Mouse (Mus musculus): ENCODE measurements at regions not wholly inside any gene's neighbourhood (a gene's known extent, or its start where the extent isn't known, plus 50 kb on each side); places are given as distances from the start of the nearest gene placed in this dataset.

GRCm38 (mm10) chr1:122607309-122607708 is 1039.5 kb upstream of the Ddx18 start:
- ATAC-seq (ENCODE audit: insufficient read depth, low FRiP score) = no peak
- no peak overlapping the region for H3K4me2 ChIP-seq (ENCODE audit: low read depth, low read length)
- no peaks in the 10 kb centered on the region for H3K4me1 ChIP-seq (ENCODE audit: control insufficient read depth, insufficient read depth, low read length)
- no peak overlapping the region for H3K4me3 ChIP-seq (replicated peaks; ENCODE audit: low read length)
- no peak overlapping the region for H3K9ac ChIP-seq (ENCODE audit: low read length)
- WGBS = 59% methylated on average over 3 of the region's 3 CpGs
- no peak overlapping the region for H3K27ac ChIP-seq (ENCODE audit: low read length)
- no peaks in the 10 kb centered on the region for H3K36me3 ChIP-seq (ENCODE audit: control insufficient read depth, insufficient read depth, low read length)
- H3K9me3 ChIP-seq (replicated peaks; ENCODE audit: control insufficient read depth, low read length) = no peaks in the 10 kb centered on the region
- H3K27me3 ChIP-seq (ENCODE audit: control insufficient read depth, insufficient read depth, low read length) = no peaks in the 10 kb centered on the region

- no peaks in the 10 kb centered on the region for H3K27me3 ChIP-seq (ENCODE audit: control insufficient read depth, insufficient read depth, low read length)
- H3K9me3 ChIP-seq (replicated peaks; ENCODE audit: control insufficient read depth, low read length) = no peaks in the 10 kb centered on the region
- H3K4me1 ChIP-seq (ENCODE audit: control insufficient read depth, insufficient read depth, low read length) = no peaks in the 10 kb centered on the region
- H3K9ac ChIP-seq (ENCODE audit: low read length) = no peak overlapping the region
- 55% methylated on average over 4 of the region's 4 CpGs for WGBS
- no peak overlapping the region for H3K4me2 ChIP-seq (ENCODE audit: low read depth, low read length)
- ATAC-seq (ENCODE audit: insufficient read depth, low FRiP score) = no peak
- no peak overlapping the region for H3K27ac ChIP-seq (ENCODE audit: low read length)
- no peaks in the 10 kb centered on the region for H3K36me3 ChIP-seq (ENCODE audit: control insufficient read depth, insufficient read depth, low read length)
- no peak overlapping the region for H3K4me3 ChIP-seq (replicated peaks; ENCODE audit: low read length)
Measured at GRCm38 (mm10) chr1:122575954-122576353, 1008.2 kb upstream of the Ddx18 start.

GRCm38 (mm10) chr1:122551596-122551995 is 983.8 kb upstream of the Ddx18 start:
- no peaks in the 10 kb centered on the region for H3K4me1 ChIP-seq (ENCODE audit: control insufficient read depth, insufficient read depth, low read length)
- no peaks in the 10 kb centered on the region for H3K36me3 ChIP-seq (ENCODE audit: control insufficient read depth, insufficient read depth, low read length)
- H3K9me3 ChIP-seq (replicated peaks; ENCODE audit: control insufficient read depth, low read length) = 0 out of 2 replicates have a peak, but pooled peaks cover 2% of the 10 kb centered on the region
- no peaks in the 10 kb centered on the region for H3K27me3 ChIP-seq (ENCODE audit: control insufficient read depth, insufficient read depth, low read length)
- H3K9ac ChIP-seq (ENCODE audit: low read length) = no peak overlapping the region
- WGBS = 97% methylated on average over 1 of the region's 1 CpGs
- H3K4me2 ChIP-seq (ENCODE audit: low read depth, low read length) = no peak overlapping the region
- no peak overlapping the region for H3K27ac ChIP-seq (ENCODE audit: low read length)
- ATAC-seq (ENCODE audit: insufficient read depth, low FRiP score) = no peak
- no peak overlapping the region for H3K4me3 ChIP-seq (replicated peaks; ENCODE audit: low read length)

GRCm38 (mm10) chr1:122509580-122509979 is 941.8 kb upstream of the Ddx18 start:
- no peaks in the 10 kb centered on the region for H3K27me3 ChIP-seq (ENCODE audit: control insufficient read depth, insufficient read depth, low read length)
- no peak overlapping the region for H3K4me3 ChIP-seq (replicated peaks; ENCODE audit: low read length)
- 46% methylated on average over 2 of the region's 2 CpGs for WGBS
- H3K4me2 ChIP-seq (ENCODE audit: low read depth, low read length) = no peak overlapping the region
- no peaks in the 10 kb centered on the region for H3K36me3 ChIP-seq (ENCODE audit: control insufficient read depth, insufficient read depth, low read length)
- no peak for ATAC-seq (ENCODE audit: insufficient read depth, low FRiP score)
- H3K9ac ChIP-seq (ENCODE audit: low read length) = no peak overlapping the region
- H3K9me3 ChIP-seq (replicated peaks; ENCODE audit: control insufficient read depth, low read length) = no peaks in the 10 kb centered on the region
- no peaks in the 10 kb centered on the region for H3K4me1 ChIP-seq (ENCODE audit: control insufficient read depth, insufficient read depth, low read length)
- H3K27ac ChIP-seq (ENCODE audit: low read length) = no peak overlapping the region

GRCm38 (mm10) chr1:122501707-122502106 is 933.9 kb upstream of the Ddx18 start:
- Histone ChIP-seq H3K9ac (ENCODE audit: low read length) (no peak overlapping the region), H3K9me3 (replicated peaks; ENCODE audit: control insufficient read depth, low read length) (no peaks in the 10 kb centered on the region), H3K27me3 (ENCODE audit: control insufficient read depth, insufficient read depth, low read length) (no peaks in the 10 kb centered on the region), H3K36me3 (ENCODE audit: control insufficient read depth, insufficient read depth, low read length) (no peaks in the 10 kb centered on the region), H3K27ac (ENCODE audit: low read length) (no peak overlapping the region), H3K4me2 (ENCODE audit: low read depth, low read length) (no peak overlapping the region), H3K4me3 (replicated peaks; ENCODE audit: low read length) (no peak overlapping the region), H3K4me1 (ENCODE audit: control insufficient read depth, insufficient read depth, low read length) (no peaks in the 10 kb centered on the region)
- no peak for ATAC-seq (ENCODE audit: insufficient read depth, low FRiP score)
- WGBS = 34% methylated on average over 4 of the region's 4 CpGs

GRCm38 (mm10) chr1:122478003-122478402 is 910.2 kb upstream of the Ddx18 start:
- no peak for ATAC-seq (ENCODE audit: insufficient read depth, low FRiP score)
- H3K9ac ChIP-seq (ENCODE audit: low read length) = no peak overlapping the region
- no peaks in the 10 kb centered on the region for H3K36me3 ChIP-seq (ENCODE audit: control insufficient read depth, insufficient read depth, low read length)
- H3K27me3 ChIP-seq (ENCODE audit: control insufficient read depth, insufficient read depth, low read length) = no peaks in the 10 kb centered on the region
- no peak overlapping the region for H3K27ac ChIP-seq (ENCODE audit: low read length)
- no peak overlapping the region for H3K4me3 ChIP-seq (replicated peaks; ENCODE audit: low read length)
- H3K4me1 ChIP-seq (ENCODE audit: control insufficient read depth, insufficient read depth, low read length) = no peaks in the 10 kb centered on the region
- no peaks in the 10 kb centered on the region for H3K9me3 ChIP-seq (replicated peaks; ENCODE audit: control insufficient read depth, low read length)
- H3K4me2 ChIP-seq (ENCODE audit: low read depth, low read length) = no peak overlapping the region
- 47% methylated on average over 1 of the region's 1 CpGs for WGBS

- H3K9ac ChIP-seq (ENCODE audit: low read length) = no peak overlapping the region
- no peak overlapping the region for H3K4me2 ChIP-seq (ENCODE audit: low read depth, low read length)
- WGBS = 74% methylated on average over 3 of the region's 3 CpGs
- H3K4me1 ChIP-seq (ENCODE audit: control insufficient read depth, insufficient read depth, low read length) = no peaks in the 10 kb centered on the region
- no peaks in the 10 kb centered on the region for H3K36me3 ChIP-seq (ENCODE audit: control insufficient read depth, insufficient read depth, low read length)
- no peak for ATAC-seq (ENCODE audit: insufficient read depth, low FRiP score)
- no peak overlapping the region for H3K27ac ChIP-seq (ENCODE audit: low read length)
- no peaks in the 10 kb centered on the region for H3K9me3 ChIP-seq (replicated peaks; ENCODE audit: control insufficient read depth, low read length)
- no peak overlapping the region for H3K4me3 ChIP-seq (replicated peaks; ENCODE audit: low read length)
- no peaks in the 10 kb centered on the region for H3K27me3 ChIP-seq (ENCODE audit: control insufficient read depth, insufficient read depth, low read length)
Measured at GRCm38 (mm10) chr1:122463931-122464330, 896.1 kb upstream of the Ddx18 start.

GRCm38 (mm10) chr1:122459056-122459455 is 891.3 kb upstream of the Ddx18 start:
- Histone ChIP-seq H3K27ac (ENCODE audit: low read length) (no peak overlapping the region), H3K4me2 (ENCODE audit: low read depth, low read length) (no peak overlapping the region), H3K4me3 (replicated peaks; ENCODE audit: low read length) (no peak overlapping the region), H3K9ac (ENCODE audit: low read length) (no peak overlapping the region), H3K27me3 (ENCODE audit: control insufficient read depth, insufficient read depth, low read length) (no peaks in the 10 kb centered on the region), H3K36me3 (ENCODE audit: control insufficient read depth, insufficient read depth, low read length) (no peaks in the 10 kb centered on the region), H3K9me3 (replicated peaks; ENCODE audit: control insufficient read depth, low read length) (no peaks in the 10 kb centered on the region), H3K4me1 (ENCODE audit: control insufficient read depth, insufficient read depth, low read length) (no peaks in the 10 kb centered on the region)
- ATAC-seq (ENCODE audit: insufficient read depth, low FRiP score) = no peak
- WGBS = 33% methylated on average over 2 of the region's 2 CpGs

- 68% methylated on average over 4 of the region's 4 CpGs for WGBS
Measured at GRCm38 (mm10) chr1:122454881-122455280, 887.1 kb upstream of the Ddx18 start.

GRCm38 (mm10) chr1:122453617-122454016 is 885.8 kb upstream of the Ddx18 start:
- H3K27me3 ChIP-seq (ENCODE audit: control insufficient read depth, insufficient read depth, low read length) = no peaks in the 10 kb centered on the region
- ATAC-seq (ENCODE audit: insufficient read depth, low FRiP score) = no peak
- 57% methylated on average over 3 of the region's 3 CpGs for WGBS

More at GRCm38 (mm10) chr1:122454881-122455280, 887.1 kb upstream of the Ddx18 start:
- ATAC-seq (ENCODE audit: insufficient read depth, low FRiP score) = no peak
- H3K36me3 ChIP-seq (ENCODE audit: control insufficient read depth, insufficient read depth, low read length) = no peaks in the 10 kb centered on the region
- H3K27me3 ChIP-seq (ENCODE audit: control insufficient read depth, insufficient read depth, low read length) = no peaks in the 10 kb centered on the region
- H3K4me1 ChIP-seq (ENCODE audit: control insufficient read depth, insufficient read depth, low read length) = no peaks in the 10 kb centered on the region
- no peak overlapping the region for H3K9ac ChIP-seq (ENCODE audit: low read length)
- H3K4me3 ChIP-seq (replicated peaks; ENCODE audit: low read length) = no peak overlapping the region
- no peaks in the 10 kb centered on the region for H3K9me3 ChIP-seq (replicated peaks; ENCODE audit: control insufficient read depth, low read length)
- H3K27ac ChIP-seq (ENCODE audit: low read length) = no peak overlapping the region
- no peak overlapping the region for H3K4me2 ChIP-seq (ENCODE audit: low read depth, low read length)

More at GRCm38 (mm10) chr1:122453617-122454016, 885.8 kb upstream of the Ddx18 start:
- Histone ChIP-seq H3K9me3 (replicated peaks; ENCODE audit: control insufficient read depth, low read length) (no peaks in the 10 kb centered on the region), H3K4me2 (ENCODE audit: low read depth, low read length) (no peak overlapping the region), H3K4me3 (replicated peaks; ENCODE audit: low read length) (no peak overlapping the region), H3K27ac (ENCODE audit: low read length) (no peak overlapping the region), H3K36me3 (ENCODE audit: control insufficient read depth, insufficient read depth, low read length) (no peaks in the 10 kb centered on the region), H3K4me1 (ENCODE audit: control insufficient read depth, insufficient read depth, low read length) (no peaks in the 10 kb centered on the region), H3K9ac (ENCODE audit: low read length) (no peak overlapping the region)

All from stomach, embryonic 16.5 days (tissue).